In genomic region chr19:14258621-14259051, GRCm38 (mm10) we compare ENCODE assay signal across 13 mouse cellular contexts.
A peak's percentile ranks its signal among the peaks of the same experiment; 100 is the strongest.
DNase-seq lines count a peak whose midpoint lies in the region; ATAC-seq and TF ChIP-seq lines count a peak whose summit lies in the region.
"Had no signal": no experiment of that assay in that cellular context is flagged by ENCODE, and none has a peak within 500 bp of the region (broad histone marks: within the 10 kb centered on the region; RNA-seq: fewer than 3 reads in every experiment).

No protein-coding gene starts in this region.

- peaks cover 5% of the 10 kb centered on the region for H3K27me3 ChIP-seq in forebrain, embryonic 13.5 days
- H3K27me3 ChIP-seq in midbrain, embryonic 14.5 days (ENCODE audit: control insufficient read depth, insufficient read depth, low read length): no peaks in the 10 kb centered on the region
- no peaks in the 10 kb centered on the region for H3K27me3 ChIP-seq in kidney, adult 2 months (replicated peaks; ENCODE audit: control insufficient read depth, insufficient read depth, low read length)
- H3K27me3 ChIP-seq: embryonic facial prominence, embryonic 15.5 days; liver, embryonic 12.5 days had no signal

- H3K9ac ChIP-seq in forebrain, embryonic 13.5 days: no peak overlapping the region
- no peak overlapping the region for H3K9ac ChIP-seq in midbrain, embryonic 14.5 days (replicated peaks; ENCODE audit: low read length)
- H3K9ac ChIP-seq: embryonic facial prominence, embryonic 15.5 days; liver, embryonic 12.5 days had no signal

- 3% methylated on average over 5 of the region's 5 CpGs for WGBS in forebrain, embryonic 13.5 days
- WGBS in midbrain, embryonic 14.5 days: 1% methylated on average over 5 of the region's 5 CpGs
- 56% methylated on average over 5 of the region's 5 CpGs for WGBS in kidney, adult 2 months

- peak; percentile 77 for ATAC-seq in forebrain, embryonic 13.5 days
- ATAC-seq in midbrain, embryonic 14.5 days (ENCODE audit: low FRiP score, low TSS enrichment): peak; percentile 68
- ATAC-seq: liver, embryonic 12.5 days had no signal

- H3K27ac ChIP-seq in forebrain, embryonic 13.5 days: no peak overlapping the region
- H3K27ac ChIP-seq in midbrain, embryonic 14.5 days (replicated peaks; ENCODE audit: low read depth, low read length): no peak overlapping the region
- no peak overlapping the region for H3K27ac ChIP-seq in kidney, adult 2 months (ENCODE audit: insufficient read depth, low read depth, low read length)
- H3K27ac ChIP-seq: embryonic facial prominence, embryonic 15.5 days; heart, adult 2 months; liver, embryonic 12.5 days; stomach, postnatal 0 days had no signal

- DNase-seq in gastrocnemius, postnatal 25 days: peak; percentile 12
- no peak for DNase-seq in gastrocnemius, adult 8-10 months (ENCODE audit: low spot score in 2 of 2)
- peak; percentile 88 for DNase-seq in brain, embryonic 14.5 days (ENCODE audit: low read depth)
- peak; percentile 68 for DNase-seq in midbrain, embryonic 14.5 days
- no peak for DNase-seq in kidney, adult 2 months
- no peak for DNase-seq in heart, postnatal 10 days
- DNase-seq: heart, adult 2 months; lung, postnatal 4 days; right cerebral cortex, postnatal 14 days had no signal

- TF ChIP-seq CTCF in brain, embryonic 14.5 days (IDR thresholded peaks at IDR 0.05; ENCODE audit: borderline replicate concordance, extremely low read depth, insufficient read depth, insufficient read length): peak; percentile 19; the same call in 1 of the 2 replicates
- TF ChIP-seq CTCF in kidney, adult 2 months (conservative IDR thresholded peaks at IDR 0.05; ENCODE audit: insufficient read depth, insufficient read length, low read depth, low read length): no peak

- peak overlapping the region; percentile 3; the same call in 1 of the 2 replicates for H3K4me2 ChIP-seq in forebrain, embryonic 13.5 days
- peak overlapping the region; percentile 0; the same call in 1 of the 2 replicates for H3K4me2 ChIP-seq in midbrain, embryonic 14.5 days (ENCODE audit: low read length)
- H3K4me2 ChIP-seq: embryonic facial prominence, embryonic 15.5 days; liver, embryonic 12.5 days had no signal

- H3K4me1 ChIP-seq in forebrain, embryonic 13.5 days: peaks cover 14% of the 10 kb centered on the region
- H3K4me1 ChIP-seq in midbrain, embryonic 14.5 days (ENCODE audit: control insufficient read depth, insufficient read depth, low read length): peaks cover 14% of the 10 kb centered on the region
- no peaks in the 10 kb centered on the region for H3K4me1 ChIP-seq in kidney, adult 2 months (ENCODE audit: control insufficient read depth, insufficient read depth, low read length)
- H3K4me1 ChIP-seq: embryonic facial prominence, embryonic 15.5 days; liver, embryonic 12.5 days had no signal

- no peak for TF ChIP-seq POLR2A in brain, embryonic 14.5 days (IDR thresholded peaks at IDR 0.05; ENCODE audit: borderline replicate concordance, extremely low read depth, insufficient read depth, insufficient read length, poor library complexity, severe bottlenecking)
- TF ChIP-seq POLR2A in kidney, adult 2 months (IDR thresholded peaks at IDR 0.05; ENCODE audit: low read depth, low read length): no peak

- no peaks in the 10 kb centered on the region for H3K9me3 ChIP-seq in forebrain, embryonic 13.5 days (replicated peaks)
- no peaks in the 10 kb centered on the region for H3K9me3 ChIP-seq in midbrain, embryonic 14.5 days (ENCODE audit: control insufficient read depth, low read length)
- H3K9me3 ChIP-seq: embryonic facial prominence, embryonic 15.5 days; liver, embryonic 12.5 days had no signal

- no peaks in the 10 kb centered on the region for H3K36me3 ChIP-seq in forebrain, embryonic 13.5 days (ENCODE audit: poor library complexity, severe bottlenecking)
- no peaks in the 10 kb centered on the region for H3K36me3 ChIP-seq in midbrain, embryonic 14.5 days (ENCODE audit: control insufficient read depth, insufficient read depth, low read length)
- no peaks in the 10 kb centered on the region for H3K36me3 ChIP-seq in kidney, adult 2 months (ENCODE audit: control insufficient read depth, insufficient read depth, low read length)
- H3K36me3 ChIP-seq: embryonic facial prominence, embryonic 15.5 days; liver, embryonic 12.5 days had no signal

- no peak overlapping the region for H3K4me3 ChIP-seq in forebrain, embryonic 13.5 days
- H3K4me3 ChIP-seq in midbrain, embryonic 14.5 days (replicated peaks; ENCODE audit: low read depth, low read length): no peak overlapping the region
- H3K4me3 ChIP-seq in kidney, adult 2 months (ENCODE audit: insufficient read depth, low read depth, low read length): no peak overlapping the region
- H3K4me3 ChIP-seq: embryonic facial prominence, embryonic 15.5 days; heart, adult 2 months; liver, embryonic 12.5 days had no signal

- intact Hi-C loops in heart, postnatal 10 days (cut with DNase I): no loop called here

Comparison
In these comparisons a context has a peak if more than half of its experiments do, and no peak if none do; other contexts are left out.
1. DNase-seq: peak in gastrocnemius, postnatal 25 days (single experiment), brain, embryonic 14.5 days (single experiment) and midbrain, embryonic 14.5 days (single experiment); none in gastrocnemius, adult 8-10 months (0 of 2), kidney, adult 2 months (single experiment) and heart, postnatal 10 days (0 of 2).